Mouse (Mus musculus) 416B (cell line): ENCODE measurements around the gene Gm42669.

Experiments
- DNase-seq: peaks from one replicate; pipeline ENCODE4 v3.0.0; 2011; ENCODE audit warnings: low read depth

Gene Gm42669

DNA sequence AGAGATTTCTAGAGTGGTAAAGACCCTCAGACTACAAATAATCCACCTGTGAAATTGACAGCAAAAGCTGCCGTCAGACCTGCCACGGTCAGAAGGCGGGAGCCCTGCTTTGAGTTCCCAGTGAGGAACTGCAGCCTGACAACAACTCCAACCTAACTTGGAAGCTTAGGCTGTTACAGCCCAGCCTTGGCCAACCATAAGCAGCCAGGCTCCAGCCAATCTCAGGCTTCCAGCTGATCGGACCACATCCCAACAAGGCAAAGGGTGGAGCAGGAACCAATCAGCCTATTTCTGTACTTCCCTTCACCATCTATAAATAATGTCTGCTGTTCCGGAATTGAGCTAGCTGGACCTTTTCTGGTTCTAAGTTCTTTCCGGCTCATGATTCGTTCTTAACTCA is 14.5 kb downstream of the Gm42669 start:
- no peak for DNase-seq

DNA sequence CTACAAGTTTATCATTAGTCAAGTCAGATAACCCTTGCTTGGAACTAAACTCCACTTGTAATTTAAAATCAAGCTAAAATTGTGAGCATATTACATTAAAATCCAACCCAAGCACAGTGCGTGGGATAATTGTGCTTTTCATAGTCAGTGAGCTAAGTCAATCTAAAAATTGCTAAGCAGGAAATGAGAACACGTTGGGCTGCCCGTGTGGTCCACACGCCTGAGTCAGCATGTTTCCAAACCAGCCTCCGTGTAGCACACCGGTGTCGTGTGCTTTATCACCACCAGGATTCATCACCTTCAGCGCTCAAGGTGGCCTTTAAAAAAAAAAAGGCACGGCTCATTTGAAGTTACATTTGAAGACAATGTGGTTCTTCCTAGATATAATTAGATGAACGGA is 16.9 kb downstream of the Gm42669 start:
- peak; percentile 64 for DNase-seq

GRCm38 (mm10) chr5:107528856-107529255 is 21.4 kb downstream of the Gm42669 start:
- peak; percentile 67 for DNase-seq

GRCm38 (mm10) chr5:107533590-107533989 is 26.2 kb downstream of the Gm42669 start:
- no peak for DNase-seq

GRCm38 (mm10) chr5:107534581-107534980 is 27.2 kb downstream of the Gm42669 start, which contains the start of gene 1700028K03Rik:
Gene 1700028K03Rik (plus strand): TSS chr5:107534709.
- no peak for DNase-seq

DNA sequence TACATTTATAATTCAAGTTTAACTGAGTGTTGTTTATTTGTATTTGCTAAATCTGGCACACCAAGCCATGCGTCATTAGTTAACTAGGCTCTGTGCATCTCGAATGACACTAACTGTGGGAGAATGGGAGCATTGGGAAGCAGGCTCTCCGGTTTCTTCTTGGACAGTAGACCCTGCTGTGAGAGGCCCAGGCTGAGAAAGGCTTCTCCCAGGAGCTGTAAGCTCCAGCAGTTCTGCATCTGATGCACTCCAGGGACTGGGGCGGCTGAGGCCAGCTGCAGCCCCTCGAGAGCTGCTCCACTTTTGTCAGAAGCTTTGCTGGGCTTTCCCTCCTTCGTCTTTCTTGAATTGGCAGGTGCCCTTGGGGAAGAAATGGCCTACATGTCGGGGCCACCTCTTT is 34.3 kb downstream of the Gm42669 start:
- no peak for DNase-seq

- DNase-seq: peak; percentile 67
These were observed 38.5 kb downstream of the Gm42669 start for GRCm38 (mm10) chr5:107545927-107546326.

GRCm38 (mm10) chr5:107547955-107548354 is 40.5 kb downstream of the Gm42669 start:
- no peak for DNase-seq

DNA sequence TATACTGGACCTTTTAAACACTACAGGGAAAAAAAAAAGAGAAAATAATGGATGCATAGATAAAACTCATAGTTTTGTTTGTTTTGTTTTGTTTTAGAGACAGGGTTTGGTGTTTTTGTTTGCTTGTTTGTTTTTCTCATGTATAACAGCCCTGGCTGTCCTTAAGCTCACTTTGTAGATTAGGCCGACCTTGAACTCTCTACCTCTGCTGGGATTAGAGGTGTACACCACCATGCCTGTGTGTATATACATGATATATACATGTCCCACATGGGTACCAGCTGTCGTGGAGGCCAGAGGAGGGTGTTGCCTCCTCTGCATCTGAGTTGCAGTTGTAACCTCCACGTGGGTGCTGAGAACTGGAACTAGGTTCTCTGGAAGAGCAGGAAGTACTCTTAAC is 41.0 kb downstream of the Gm42669 start:
- DNase-seq: no peak

- no peak for DNase-seq
These were observed 46.9 kb downstream of the Gm42669 start for GRCm38 (mm10) chr5:107554336-107554735.

- no peak for DNase-seq
These were observed 49.5 kb downstream of the Gm42669 start for GRCm38 (mm10) chr5:107556969-107557368.

GRCm38 (mm10) chr5:107569148-107569547 is 61.7 kb downstream of the Gm42669 start:
- no peak for DNase-seq

- DNase-seq: peak; percentile 83
These were observed 90.1 kb downstream of the Gm42669 start, which contains the start of the genes Rpap2 and Glmn for GRCm38 (mm10) chr5:107597301-107598077. Gene Rpap2 (plus strand): TSS chr5:107597373. Gene Glmn (minus strand): TSS chr5:107597888.

- peak; percentile 35 for DNase-seq
These were observed 91.0 kb downstream of the Gm42669 start for GRCm38 (mm10) chr5:107598380-107598779.

- peak; percentile 80 for DNase-seq
These were observed 103.8 kb downstream of the Gm42669 start for GRCm38 (mm10) chr5:107611224-107611623.

- DNase-seq: no peak
These were observed 110.6 kb downstream of the Gm42669 start for GRCm38 (mm10) chr5:107617986-107618385.

DNA sequence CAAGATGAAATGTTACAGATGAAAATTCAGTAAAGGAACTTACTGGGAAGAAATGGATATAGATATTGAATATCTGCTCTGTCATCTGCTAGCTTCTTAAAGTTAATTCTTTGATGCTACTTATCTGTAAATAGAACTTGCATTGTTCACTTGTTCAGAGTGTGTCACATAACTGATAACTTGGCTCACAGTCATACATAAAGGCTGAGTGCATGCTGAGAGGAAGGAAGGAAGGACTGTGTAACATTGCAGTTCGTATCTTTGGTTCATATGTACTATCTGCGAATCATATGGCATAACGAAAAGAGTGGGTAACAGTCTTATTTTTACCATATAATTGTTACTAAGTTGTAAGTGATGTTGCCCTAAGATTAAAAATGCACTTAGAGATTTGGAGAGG is 113.9 kb downstream of the Gm42669 start:
- DNase-seq: no peak
